In genomic region chr11:100320701-100321410, GRCm38 (mm10) we compare ENCODE assay signal across 9 mouse cellular contexts. TPM values are rescaled to one million over a fixed set of nuclear protein-coding genes. Genes with fewer than 3 reads are reported as not detected.
A peak's percentile ranks its signal among the peaks of the same experiment; 100 is the strongest.
DNase-seq lines count a peak whose midpoint lies in the region; ATAC-seq and TF ChIP-seq lines count a peak whose summit lies in the region.
"Not testable (repeated sequence)": the region's sequence is repeated elsewhere in the genome, so short reads cannot be mapped to it uniquely, and the experiment has no call there.
"Had no signal": no experiment of that assay in that cellular context is flagged by ENCODE, and none has a peak within 500 bp of the region (broad histone marks: within the 10 kb centered on the region; RNA-seq: fewer than 3 reads in every experiment).

No protein-coding gene starts in this region.

- peak overlapping the region; percentile 95 for H3K4me3 ChIP-seq in embryonic fibroblast, embryonic 13.5 days (ENCODE audit: insufficient read depth, low read length)
- H3K4me3 ChIP-seq in heart, embryonic 12.5 days: peak overlapping the region; percentile 91
- H3K4me3 ChIP-seq in intestine, embryonic 14.5 days (ENCODE audit: low read depth, low read length): peak overlapping the region; percentile 58
- peak overlapping the region; percentile 82 for H3K4me3 ChIP-seq in limb, embryonic 14.5 days (replicated peaks; ENCODE audit: low read length)
- peak overlapping the region; percentile 63 for H3K4me3 ChIP-seq in macrophage (ENCODE audit: inconsistent target)
- peak overlapping the region; percentile 64 for H3K4me3 ChIP-seq in neural tube, embryonic 14.5 days (ENCODE audit: low read depth, low read length)

- peaks cover 18% of the 10 kb centered on the region for H3K79me2 ChIP-seq in macrophage (ENCODE audit: inconsistent target)

- peak overlapping the region; percentile 99 for H3K9ac ChIP-seq in heart, embryonic 12.5 days
- H3K9ac ChIP-seq in intestine, embryonic 14.5 days (ENCODE audit: low read length): peak overlapping the region; percentile 95
- H3K9ac ChIP-seq in limb, embryonic 14.5 days (ENCODE audit: low read depth, low read length, severe bottlenecking): peak overlapping the region; percentile 95
- peak overlapping the region; percentile 95 for H3K9ac ChIP-seq in neural tube, embryonic 14.5 days (replicated peaks; ENCODE audit: low read depth, low read length)

- ATAC-seq in heart, embryonic 12.5 days (ENCODE audit: insufficient number of reproducible peaks, low FRiP score); intestine, embryonic 14.5 days (replicated peaks; ENCODE audit: low FRiP score, low TSS enrichment, low read depth); limb, embryonic 14.5 days (ENCODE audit: low FRiP score, low read depth); neural tube, embryonic 14.5 days (ENCODE audit: low read depth): not testable (repeated sequence)

- not testable (repeated sequence) for H3K27me3 ChIP-seq in heart, embryonic 12.5 days (replicated peaks); intestine, embryonic 14.5 days (replicated peaks; ENCODE audit: control insufficient read depth, insufficient read depth, low read length); limb, embryonic 14.5 days (ENCODE audit: control insufficient read depth, insufficient read depth, low read length); neural tube, embryonic 14.5 days (ENCODE audit: control insufficient read depth, insufficient read depth, low read length)

- peak overlapping the region; percentile 96 for H3K4me2 ChIP-seq in heart, embryonic 12.5 days
- peak overlapping the region; percentile 69 for H3K4me2 ChIP-seq in intestine, embryonic 14.5 days (ENCODE audit: low read length)
- peak overlapping the region; percentile 72 for H3K4me2 ChIP-seq in limb, embryonic 14.5 days (replicated peaks; ENCODE audit: low read depth, low read length, severe bottlenecking)
- H3K4me2 ChIP-seq in neural tube, embryonic 14.5 days (ENCODE audit: low read depth, low read length): peak overlapping the region; percentile 84

- not testable (repeated sequence) for TF ChIP-seq CTCF in embryonic fibroblast, embryonic 13.5 days (IDR thresholded peaks at IDR 0.05; ENCODE audit: borderline replicate concordance, insufficient read depth, low read length)

- H3K27ac ChIP-seq in embryonic fibroblast, embryonic 13.5 days (ENCODE audit: insufficient read depth, low read length): peak overlapping the region; percentile 50
- H3K27ac ChIP-seq in heart, embryonic 12.5 days (ENCODE audit: poor library complexity, severe bottlenecking): peak overlapping the region; percentile 100; the same call in 1 of the 2 replicates
- H3K27ac ChIP-seq in intestine, embryonic 14.5 days (ENCODE audit: low read depth): peak overlapping the region; percentile 97
- H3K27ac ChIP-seq in limb, embryonic 14.5 days (replicated peaks; ENCODE audit: low read depth, low read length): peak overlapping the region; percentile 96
- H3K27ac ChIP-seq in macrophage: peak overlapping the region; percentile 64
- peak overlapping the region; percentile 98 for H3K27ac ChIP-seq in neural tube, embryonic 14.5 days (ENCODE audit: low read depth, low read length)

- H3K4me1 ChIP-seq in embryonic fibroblast, embryonic 13.5 days (ENCODE audit: control insufficient read depth, insufficient read depth, low read length); intestine, embryonic 14.5 days (replicated peaks; ENCODE audit: control insufficient read depth, insufficient read depth, low read length); limb, embryonic 14.5 days (ENCODE audit: control insufficient read depth, insufficient read depth, low read length); neural tube, embryonic 14.5 days (ENCODE audit: control insufficient read depth, insufficient read depth, low read length): not testable (repeated sequence)
- peaks cover 11% of the 10 kb centered on the region; the same call in 1 of the 2 replicates for H3K4me1 ChIP-seq in heart, embryonic 12.5 days (replicated peaks)

- H3K36me3 ChIP-seq in heart, embryonic 12.5 days: peaks cover 22% of the 10 kb centered on the region
- H3K36me3 ChIP-seq in intestine, embryonic 14.5 days (ENCODE audit: control insufficient read depth, insufficient read depth, low read length): peaks cover 22% of the 10 kb centered on the region
- H3K36me3 ChIP-seq in limb, embryonic 14.5 days (ENCODE audit: control insufficient read depth, insufficient read depth, low read length): peaks cover 19% of the 10 kb centered on the region
- H3K36me3 ChIP-seq in macrophage (ENCODE audit: inconsistent target): not testable (repeated sequence)
- peaks cover 16% of the 10 kb centered on the region for H3K36me3 ChIP-seq in neural tube, embryonic 14.5 days (ENCODE audit: control insufficient read depth, insufficient read depth, low read length)

- not testable (repeated sequence) for H3K9me3 ChIP-seq in heart, embryonic 12.5 days (replicated peaks); intestine, embryonic 14.5 days (ENCODE audit: control insufficient read depth, low read length); limb, embryonic 14.5 days (ENCODE audit: control insufficient read depth, low read length); neural tube, embryonic 14.5 days (ENCODE audit: control insufficient read depth, low read length)

- DNase-seq in ZHBTc4 (ENCODE audit: low read depth, low spot score): peak; percentile 36
- DNase-seq in intestine, embryonic 14.5 days (ENCODE audit: low spot score); limb, embryonic 14.5 days (ENCODE audit: low spot score): not testable (repeated sequence)

- WGBS in heart, embryonic 12.5 days: 18% methylated on average over 11 of the region's 11 CpGs
- 17% methylated on average over 11 of the region's 11 CpGs for WGBS in intestine, embryonic 14.5 days
- 17% methylated on average over 11 of the region's 11 CpGs for WGBS in limb, embryonic 14.5 days
- WGBS in macrophage (ENCODE audit: missing documents): 18% methylated on average over 10 of the region's 11 CpGs
- WGBS in neural tube, embryonic 14.5 days: 21% methylated on average over 11 of the region's 11 CpGs

- TF ChIP-seq POLR2A in embryonic fibroblast, embryonic 13.5 days (IDR thresholded peaks at IDR 0.05; ENCODE audit: low read depth, low read length); limb, embryonic 14.5 days (IDR thresholded peaks at IDR 0.05; ENCODE audit: borderline replicate concordance, extremely low read depth, insufficient read depth, insufficient read length): not testable (repeated sequence)

RNA-seq across cellular contexts. Expression of gene Eif1, which starts 1.2 kb away (rescaled TPM):
- polyA plus RNA-seq in embryonic fibroblast, embryonic 13.5 days (2011; ENCODE audit: insufficient read length, low read depth, missing spikeins): 960 and 1,192 TPM in 2 replicates
- 1,467 and 1,522 TPM in 2 replicates for polyA plus RNA-seq in heart, embryonic 12.5 days (2016; fragmentation: Nextera tagmentation; extraction: Ambion mirVana)
- 1,995 and 2,009 TPM in 2 replicates for polyA plus RNA-seq in intestine, embryonic 14.5 days (2014; fragmentation: Nextera tagmentation; extraction: Ambion mirVana)
- 229 and 342 TPM in 2 replicates for polyA plus RNA-seq in limb, embryonic 14.5 days (2012; rRNA removed)
- 1,852 and 1,886 TPM in 2 replicates for polyA plus RNA-seq in limb, embryonic 14.5 days (2014; fragmentation: Nextera tagmentation; extraction: Ambion mirVana)
- total RNA-seq in macrophage (2018; cell fraction: chromatin; rRNA removed): 100 to 1,000 TPM; 136 to 323 (median 252) TPM
- 1,000 to 10,000 TPM in 5 of 26 experiments, 100 to 1,000 TPM in 21; 661 to 1,120 (median 813) TPM for total RNA-seq in macrophage (2018; cell fraction: cytosol; rRNA removed)
- 100 to 1,000 TPM; 297 to 741 (median 442) TPM for total RNA-seq in macrophage (2018; cell fraction: nucleus; rRNA removed)
- polyA plus RNA-seq in macrophage (2018): 204 to 466 TPM (median 355 TPM) in 3 replicates
- polyA plus RNA-seq in neural tube, embryonic 14.5 days (2014; fragmentation: Nextera tagmentation; extraction: Ambion mirVana): 1,262 and 1,333 TPM in 2 replicates

RNA-seq across cellular contexts. Expression of gene Gast, which starts 13.4 kb away (rescaled TPM):
- polyA plus RNA-seq in embryonic fibroblast, embryonic 13.5 days (2011; ENCODE audit: insufficient read length, low read depth, missing spikeins): not detected in 2 replicates
- polyA plus RNA-seq in heart, embryonic 12.5 days (2016; fragmentation: Nextera tagmentation; extraction: Ambion mirVana): not detected in 2 replicates
- polyA plus RNA-seq in intestine, embryonic 14.5 days (2014; fragmentation: Nextera tagmentation; extraction: Ambion mirVana): 3.2 TPM in 1 of 2 replicates, not detected in the other
- polyA plus RNA-seq in limb, embryonic 14.5 days (2012; rRNA removed): 0.36 and 0.74 TPM in 2 replicates
- polyA plus RNA-seq in limb, embryonic 14.5 days (2014; fragmentation: Nextera tagmentation; extraction: Ambion mirVana): 0.47 and 0.50 TPM in 2 replicates
- not detected for total RNA-seq in macrophage (2018; cell fraction: chromatin; rRNA removed)
- total RNA-seq in macrophage (2018; cell fraction: cytosol; rRNA removed): not detected
- total RNA-seq in macrophage (2018; cell fraction: nucleus; rRNA removed): not detected
- polyA plus RNA-seq in macrophage (2018): not detected in 3 replicates
- polyA plus RNA-seq in neural tube, embryonic 14.5 days (2014; fragmentation: Nextera tagmentation; extraction: Ambion mirVana): not detected in 2 replicates
- total RNA-seq: adrenal gland, postnatal 4 days; heart, adult 18-20 months had no signal

RNA-seq across cellular contexts. Expression of gene Hap1, which starts 35.1 kb away (rescaled TPM):
- polyA plus RNA-seq in embryonic fibroblast, embryonic 13.5 days (2011; ENCODE audit: insufficient read length, low read depth, missing spikeins): 0.17 and 0.77 TPM in 2 replicates
- polyA plus RNA-seq in heart, embryonic 12.5 days (2016; fragmentation: Nextera tagmentation; extraction: Ambion mirVana): 11.1 and 12.3 TPM in 2 replicates
- 10.2 and 11.1 TPM in 2 replicates for polyA plus RNA-seq in intestine, embryonic 14.5 days (2014; fragmentation: Nextera tagmentation; extraction: Ambion mirVana)
- polyA plus RNA-seq in limb, embryonic 14.5 days (2012; rRNA removed): 3.8 and 4.4 TPM in 2 replicates
- 1.4 and 1.6 TPM in 2 replicates for polyA plus RNA-seq in limb, embryonic 14.5 days (2014; fragmentation: Nextera tagmentation; extraction: Ambion mirVana)
- total RNA-seq in macrophage (2018; cell fraction: chromatin; rRNA removed): 1 to 10 TPM in 5 of 26 experiments, under 1 TPM in 10, not detected in 11; 0.26 to 5.2 (median 0.92) TPM
- under 1 TPM in 24 of 26 experiments, not detected in 2; 0.06 to 0.96 (median 0.19) TPM for total RNA-seq in macrophage (2018; cell fraction: cytosol; rRNA removed)
- total RNA-seq in macrophage (2018; cell fraction: nucleus; rRNA removed): 1 to 10 TPM in 5 of 26 experiments, under 1 TPM in 13, not detected in 8; 0.41 to 3.6 (median 0.76) TPM
- polyA plus RNA-seq in macrophage (2018): 0.36 to 0.81 TPM in 2 of 3 replicates, not detected in the other
- polyA plus RNA-seq in neural tube, embryonic 14.5 days (2014; fragmentation: Nextera tagmentation; extraction: Ambion mirVana): 71.6 and 93.7 TPM in 2 replicates

RNA-seq across cellular contexts. Expression of gene Krt42, which starts 51.2 kb away (rescaled TPM):
- not detected in 2 replicates for polyA plus RNA-seq in embryonic fibroblast, embryonic 13.5 days (2011; ENCODE audit: insufficient read length, low read depth, missing spikeins)
- not detected in 2 replicates for polyA plus RNA-seq in heart, embryonic 12.5 days (2016; fragmentation: Nextera tagmentation; extraction: Ambion mirVana)
- not detected in 2 replicates for polyA plus RNA-seq in intestine, embryonic 14.5 days (2014; fragmentation: Nextera tagmentation; extraction: Ambion mirVana)
- polyA plus RNA-seq in limb, embryonic 14.5 days (2012; rRNA removed): 0.06 and 0.08 TPM in 2 replicates
- polyA plus RNA-seq in limb, embryonic 14.5 days (2014; fragmentation: Nextera tagmentation; extraction: Ambion mirVana): not detected in 2 replicates
- not detected for total RNA-seq in macrophage (2018; cell fraction: chromatin; rRNA removed)
- not detected for total RNA-seq in macrophage (2018; cell fraction: cytosol; rRNA removed)
- not detected for total RNA-seq in macrophage (2018; cell fraction: nucleus; rRNA removed)
- polyA plus RNA-seq in macrophage (2018): not detected in 3 replicates
- not detected in 2 replicates for polyA plus RNA-seq in neural tube, embryonic 14.5 days (2014; fragmentation: Nextera tagmentation; extraction: Ambion mirVana)
- total RNA-seq: adrenal gland, postnatal 4 days; heart, adult 18-20 months had no signal

Comparison
In these comparisons a context has a peak if more than half of its experiments do, and no peak if none do; other contexts are left out.
1. H3K27ac ChIP-seq: peak in every context shown above with its lines; median percentile 100 in heart, embryonic 12.5 days; 98 in neural tube, embryonic 14.5 days; 97 in intestine, embryonic 14.5 days; 96 in limb, embryonic 14.5 days; 64 in macrophage; 50 in embryonic fibroblast, embryonic 13.5 days.